Mouse (Mus musculus) embryo, embryonic 9.5 days (tissue): ENCODE data around the gene Mllt11.
A peak's percentile ranks its signal among the peaks of the same experiment; 100 is the strongest.
"Not testable (repeated sequence)": the region's sequence is repeated elsewhere in the genome, so short reads cannot be mapped to it uniquely, and the experiment has no call there.

Experiments
- DNase-seq: peaks from one replicate; pipeline ENCODE4 v3.0.0-alpha.2; 2017; ENCODE audit errors: extremely low spot score

Mllt11 gene

GRCm38 (mm10) chr3:95217255-95218134, 14.5 kb downstream of the Mllt11 start, which contains the start of gene Gabpb2:
Gabpb2 (minus strand) TSS chr3:95217916.
- DNase-seq = peak; percentile 98

GRCm38 (mm10) chr3:95216655-95217254, 15.2 kb downstream of the Mllt11 start:
- DNase-seq = no peak

GRCm38 (mm10) chr3:95213609-95213975, 18.4 kb downstream of the Mllt11 start:
- no peak for DNase-seq

GRCm38 (mm10) chr3:95212889-95213608, 18.9 kb downstream of the Mllt11 start:
- DNase-seq = not testable (repeated sequence)

- DNase-seq = no peak
These were observed 21.4 kb downstream of the Mllt11 start for GRCm38 (mm10) chr3:95210585-95210984.

GRCm38 (mm10) chr3:95208286-95208685, 23.7 kb downstream of the Mllt11 start:
- no peak for DNase-seq

- no peak for DNase-seq
These were observed 28.1 kb downstream of the Mllt11 start for GRCm38 (mm10) chr3:95203880-95204279.

GRCm38 (mm10) chr3:95200562-95200961, 31.4 kb downstream of the Mllt11 start:
- DNase-seq = no peak

- no peak for DNase-seq
These were observed 31.8 kb downstream of the Mllt11 start for GRCm38 (mm10) chr3:95200132-95200531.

GRCm38 (mm10) chr3:95199101-95199500, 32.9 kb downstream of the Mllt11 start:
- no peak for DNase-seq

GRCm38 (mm10) chr3:95195772-95196171, 36.2 kb downstream of the Mllt11 start:
- no peak for DNase-seq

GRCm38 (mm10) chr3:95194721-95195135, 37.2 kb downstream of the Mllt11 start:
- no peak for DNase-seq

GRCm38 (mm10) chr3:95186888-95187287, 45.1 kb downstream of the Mllt11 start:
- DNase-seq = no peak

GRCm38 (mm10) chr3:95186100-95186499, 45.9 kb downstream of the Mllt11 start:
- DNase-seq = no peak

GRCm38 (mm10) chr3:95184796-95185577, 47.0 kb downstream of the Mllt11 start:
- no peak for DNase-seq

GRCm38 (mm10) chr3:95181841-95182240, 50.1 kb downstream of the Mllt11 start:
- DNase-seq = no peak

GRCm38 (mm10) chr3:95179890-95180289, 52.1 kb downstream of the Mllt11 start:
- no peak for DNase-seq

- DNase-seq = no peak
These were observed 53.0 kb downstream of the Mllt11 start for GRCm38 (mm10) chr3:95178948-95179347.

GRCm38 (mm10) chr3:95177583-95177982, 54.4 kb downstream of the Mllt11 start:
- no peak for DNase-seq

GRCm38 (mm10) chr3:95176500-95176899, 55.5 kb downstream of the Mllt11 start:
- no peak for DNase-seq

GRCm38 (mm10) chr3:95174011-95174592, 57.9 kb downstream of the Mllt11 start:
- DNase-seq = peak; percentile 88
